Mouse (Mus musculus) MEL (cell line): ENCODE data around the gene Fgfr2. TPM values are rescaled to one million over a fixed set of nuclear protein-coding genes. Genes with fewer than 3 reads are reported as not detected.

Source experiments
- DNase-seq: peaks from one replicate; pipeline ENCODE4 v3.0.0; 2011; ENCODE audit warnings: low read depth, low spot score
- H3K27ac ChIP-seq: 2 replicates; pipeline ENCODE4 v1.5.1; 2012; ENCODE audit warnings: low read depth, mild to moderate bottlenecking, control low read depth, low read length, moderate library complexity; ENCODE audit not compliant: control insufficient read depth
- H3K27me3 ChIP-seq, 2 experiments: fragments of 150-350 bp in 1 of 2; sonication (generic) in 1 of 2; 2 replicates each; pipeline ENCODE4 v1.6.1; 2012; ENCODE audit warnings: low read length in 2 of 2, mild to moderate bottlenecking in 2 of 2, improper control_type of control experiment in 1 of 2, moderate library complexity in 1 of 2; ENCODE audit not compliant: insufficient read depth in 2 of 2, control insufficient read depth in 1 of 2
- H3K36me3 ChIP-seq, 2 experiments: 2 replicates each; pipeline ENCODE4 v1.6.1; 2012 to 2014; ENCODE audit warnings: low read length in 2 of 2, improper control_type of control experiment in 1 of 2, inconsistent platforms in 1 of 2, mild to moderate bottlenecking in 1 of 2; ENCODE audit not compliant: insufficient read depth in 2 of 2, control insufficient read depth in 1 of 2
- H3K4me1 ChIP-seq, 2 experiments: fragments of 150-350 bp in 1 of 2; sonication (generic) in 1 of 2; 2 replicates each; pipeline ENCODE4 v1.6.1; 2012; ENCODE audit warnings: low read length in 2 of 2, improper control_type of control experiment in 1 of 2, mild to moderate bottlenecking in 1 of 2; ENCODE audit not compliant: insufficient read depth in 2 of 2, control insufficient read depth in 1 of 2
- H3K4me3 ChIP-seq, 2 experiments: fragments of 150-350 bp in 1 of 2; sonication (generic) in 1 of 2; 2 replicates each; pipeline ENCODE4 v1.5.1; 2012; ENCODE audit warnings: low read depth in 2 of 2, low read length in 2 of 2, mild to moderate bottlenecking in 2 of 2, moderate library complexity in 2 of 2, control low read depth in 1 of 2, improper control_type of control experiment in 1 of 2; ENCODE audit not compliant: control insufficient read depth in 1 of 2, insufficient read depth in 1 of 2
- H3K79me2 ChIP-seq: 2 replicates; pipeline ENCODE4 v1.6.1; 2012; ENCODE audit warnings: mild to moderate bottlenecking, low read length, moderate library complexity; ENCODE audit not compliant: control insufficient read depth, poor library complexity, insufficient read depth
- H3K9ac ChIP-seq: 2 replicates; pipeline ENCODE4 v1.6.1; 2012; ENCODE audit warnings: low read depth, mild to moderate bottlenecking, control low read depth, low read length, moderate library complexity; ENCODE audit not compliant: control insufficient read depth, poor library complexity, severe bottlenecking
- H3K9me3 ChIP-seq: fragments of 150-350 bp; sonication (generic); replicated peaks from 2 replicates; pipeline ENCODE4 v1.6.1; 2012; ENCODE audit warnings: mild to moderate bottlenecking, low read length, improper control_type of control experiment, moderate library complexity; ENCODE audit not compliant: insufficient read depth
- BHLHE40 ChIP-seq: IDR thresholded peaks from 2 replicates; pipeline ENCODE4 v1.6.1; 2012; ENCODE audit warnings: low read depth, mild to moderate bottlenecking, inconsistent platforms, low read length, improper control_type of control experiment, borderline replicate concordance
- CHD2 ChIP-seq: IDR thresholded peaks from 2 replicates; pipeline ENCODE4 v1.6.1; 2011; ENCODE audit warnings: low read length, improper control_type of control experiment
- EP300 ChIP-seq, 2 experiments: IDR thresholded peaks; 2 replicates each; pipeline ENCODE4 v1.6.1; 2011; ENCODE audit warnings: improper control_type of control experiment in 2 of 2, low read length in 2 of 2, low read depth in 1 of 2, mild to moderate bottlenecking in 1 of 2
- ETS1 ChIP-seq: IDR thresholded peaks from 2 replicates; pipeline ENCODE4 v1.6.1; 2012; ENCODE audit warnings: low read depth, mild to moderate bottlenecking, inconsistent platforms, low read length, improper control_type of control experiment, moderate library complexity
- GATA1 ChIP-seq: IDR thresholded peaks from 2 replicates; pipeline ENCODE4 v1.6.1; 2011; ENCODE audit warnings: low read depth, low read length, improper control_type of control experiment
- HCFC1 ChIP-seq: IDR thresholded peaks from 2 replicates; pipeline ENCODE4 v1.6.1; 2012; ENCODE audit warnings: low read depth, mild to moderate bottlenecking, inconsistent platforms, low read length, improper control_type of control experiment, moderate library complexity
- JUND ChIP-seq: IDR thresholded peaks from 2 replicates; pipeline ENCODE4 v1.6.1; 2011; ENCODE audit warnings: low read depth, mild to moderate bottlenecking, improper control_type of control experiment, low read length
- KAT2A ChIP-seq: conservative IDR thresholded peaks from 2 replicates; pipeline ENCODE4 v1.6.1; 2012; ENCODE audit warnings: low read depth, low read length, improper control_type of control experiment, inconsistent platforms
- MAX ChIP-seq: IDR thresholded peaks from 2 replicates; pipeline ENCODE4 v1.6.1; 2011; ENCODE audit warnings: low read length, improper control_type of control experiment
- MAZ ChIP-seq: IDR thresholded peaks from 2 replicates; pipeline ENCODE4 v1.6.1; 2012; ENCODE audit warnings: low read depth, mild to moderate bottlenecking, inconsistent platforms, low read length, improper control_type of control experiment
- MEF2A ChIP-seq: IDR thresholded peaks from 2 replicates; pipeline ENCODE4 v1.6.1; 2014; ENCODE audit warnings: low read depth, mild to moderate bottlenecking, inconsistent platforms, low read length, improper control_type of control experiment; ENCODE audit not compliant: poor library complexity, insufficient replicate concordance, severe bottlenecking; ENCODE audit errors: extremely low read depth
- MYB ChIP-seq: IDR thresholded peaks from 2 replicates; pipeline ENCODE4 v1.6.1; 2011; ENCODE audit warnings: mild to moderate bottlenecking, low read depth, low read length, improper control_type of control experiment
- NELFE ChIP-seq: IDR thresholded peaks from 2 replicates; pipeline ENCODE4 v1.6.1; 2011; ENCODE audit warnings: low read depth, low read length, improper control_type of control experiment
- NRF1 ChIP-seq: IDR thresholded peaks from 2 replicates; pipeline ENCODE4 v1.6.1; 2014; ENCODE audit warnings: low read depth, mild to moderate bottlenecking, inconsistent platforms, low read length, improper control_type of control experiment, moderate library complexity; ENCODE audit not compliant: poor library complexity, insufficient read depth, severe bottlenecking
- POLR2A ChIP-seq, 2 experiments: IDR thresholded peaks; 2 replicates each; pipeline ENCODE4 v1.6.1; 2011 to 2012; ENCODE audit warnings: low read length in 2 of 2, mild to moderate bottlenecking in 2 of 2, control low read depth in 1 of 2, improper control_type of control experiment in 1 of 2, low read depth in 1 of 2, moderate library complexity in 1 of 2; ENCODE audit not compliant: control insufficient read depth in 1 of 2, insufficient read depth in 1 of 2, poor library complexity in 1 of 2
- POLR2AphosphoS2 ChIP-seq: IDR thresholded peaks from 2 replicates; pipeline ENCODE4 v1.6.1; 2011; ENCODE audit warnings: low read length, improper control_type of control experiment
- RAD21 ChIP-seq: IDR thresholded peaks from 2 replicates; pipeline ENCODE4 v1.6.1; 2011; ENCODE audit warnings: mild to moderate bottlenecking, low read depth, low read length, improper control_type of control experiment
- SIN3A ChIP-seq: IDR thresholded peaks from 2 replicates; pipeline ENCODE4 v1.6.1; 2012; ENCODE audit warnings: low read length, improper control_type of control experiment, inconsistent platforms
- SMC3 ChIP-seq: IDR thresholded peaks from 2 replicates; pipeline ENCODE4 v1.6.1; 2011; ENCODE audit warnings: low read depth, low read length, improper control_type of control experiment
- TBP ChIP-seq: IDR thresholded peaks from 2 replicates; pipeline ENCODE4 v1.8.0; 2011; ENCODE audit warnings: low read depth, low read length, improper control_type of control experiment
- TCF12 ChIP-seq: IDR thresholded peaks from 2 replicates; pipeline ENCODE4 v1.6.1; 2014; ENCODE audit warnings: low read depth, mild to moderate bottlenecking, inconsistent platforms, low read length, improper control_type of control experiment, moderate library complexity
- USF2 ChIP-seq, 2 experiments: IDR thresholded peaks; 2 replicates each; pipeline ENCODE4 v1.6.1; 2011 to 2012; ENCODE audit warnings: improper control_type of control experiment in 2 of 2, low read length in 2 of 2, borderline replicate concordance in 1 of 2, inconsistent platforms in 1 of 2, low read depth in 1 of 2, mild to moderate bottlenecking in 1 of 2; ENCODE audit not compliant: insufficient read depth in 1 of 2
- ZC3H11A ChIP-seq: IDR thresholded peaks from 2 replicates; pipeline ENCODE4 v1.6.1; 2012; ENCODE audit warnings: low read depth, mild to moderate bottlenecking, inconsistent platforms, low read length, improper control_type of control experiment
- ZKSCAN1 ChIP-seq: IDR thresholded peaks from 2 replicates; pipeline ENCODE4 v1.6.1; 2012; ENCODE audit warnings: low read depth, mild to moderate bottlenecking, inconsistent platforms, low read length, improper control_type of control experiment, moderate library complexity
- ZMIZ1 ChIP-seq: IDR thresholded peaks from 2 replicates; pipeline ENCODE4 v1.6.1; 2012; ENCODE audit warnings: low read depth, mild to moderate bottlenecking, inconsistent platforms, low read length, improper control_type of control experiment, moderate library complexity
- ZNF384 ChIP-seq: IDR thresholded peaks from 2 replicates; pipeline ENCODE4 v1.6.1; 2012; ENCODE audit warnings: low read depth, mild to moderate bottlenecking, inconsistent platforms, low read length, improper control_type of control experiment
- polyA plus RNA-seq, 2 experiments: library from polyadenylated mRNA; stranded (reverse) in 1 of 2; unstranded in 1 of 2; fragments of >175 nt in 1 of 2; fragments of >200 nt in 1 of 2; gene quantifications; 2 replicates each; pipeline versions ENCODE4 v1.2.1 to v1.2.4; 2012; ENCODE audit warnings: low replicate concordance in 2 of 2, low read depth in 1 of 2; ENCODE audit not compliant: insufficient read length in 2 of 2, insufficient read depth in 1 of 2, missing spikeins in 1 of 2
- total RNA-seq: library from RNA; depleted of rRNA; stranded (reverse); fragments of 300-350 nt; gene quantifications from 2 replicates; pipeline ENCODE4 v1.2.3, GENCODE M21; 2012

The Fgfr2 gene
- total and polyA plus RNA-seq, 3 experiments = not detected

- TF ChIP-seq EP300 (IDR thresholded peaks at IDR 0.05; ENCODE audit: low read depth in 1 of 2, low read length in 2 of 2) (no peak), MAX (no peak), GATA1 (no peak), ETS1 (no peak), SIN3A (no peak)
- Histone ChIP-seq H3K27me3 (no peaks in the 10 kb centered on the region), H3K9ac (no peak overlapping the region), H3K9me3 (no peaks in the 10 kb centered on the region), H3K36me3 (no peaks in the 10 kb centered on the region; a peak in 1 of 4 replicates), H3K4me1 (no peaks in the 10 kb centered on the region), H3K79me2 (peaks cover 67% of the 10 kb centered on the region), H3K4me3 (no peak overlapping the region), H3K27ac (no peak overlapping the region)
- no peak for DNase-seq
Observed at GRCm38 (mm10) chr7:133112351-133112831, 10.8 kb downstream of the Fgfr2 start.

- H3K9ac ChIP-seq = no peak overlapping the region
- H3K9me3 ChIP-seq = no peaks in the 10 kb centered on the region
- TF ChIP-seq ZKSCAN1 = no peak
- TF ChIP-seq RAD21 = no peak
- TF ChIP-seq NRF1 = no peak
- TF ChIP-seq ZC3H11A = no peak
- no peak for TF ChIP-seq KAT2A
- TF ChIP-seq BHLHE40 = no peak
- TF ChIP-seq MAZ = no peak
- peaks cover 57% of the 10 kb centered on the region for H3K79me2 ChIP-seq
- H3K4me3 ChIP-seq = no peak overlapping the region
- DNase-seq = no peak
- H3K36me3 ChIP-seq = no peaks in the 10 kb centered on the region; a peak in 1 of 4 replicates
- H3K27me3 ChIP-seq = no peaks in the 10 kb centered on the region
- H3K27ac ChIP-seq = no peak overlapping the region
- no peaks in the 10 kb centered on the region for H3K4me1 ChIP-seq
Observed at GRCm38 (mm10) chr7:133109442-133109841, 13.7 kb downstream of the Fgfr2 start.

- H3K27ac ChIP-seq = no peak overlapping the region
- no peaks in the 10 kb centered on the region for H3K4me1 ChIP-seq
- H3K4me3 ChIP-seq = no peak overlapping the region
- DNase-seq = no peak
- no peaks in the 10 kb centered on the region for H3K27me3 ChIP-seq
- no peaks in the 10 kb centered on the region for H3K9me3 ChIP-seq
- TF ChIP-seq SIN3A (no peak), TBP (no peak), CHD2 (no peak), POLR2AphosphoS2 (no peak), POLR2A (IDR thresholded peaks at IDR 0.05; ENCODE audit: control insufficient read depth in 1 of 2, insufficient read depth in 1 of 2, low read depth in 1 of 2, low read length in 2 of 2, poor library complexity in 1 of 2) (no peak), JUND (no peak), SMC3 (no peak), HCFC1 (no peak), MEF2A (no peak), EP300 (IDR thresholded peaks at IDR 0.05; ENCODE audit: low read depth in 1 of 2, low read length in 2 of 2) (no peak), BHLHE40 (no peak), NELFE (no peak), MAZ (no peak), KAT2A (no peak), USF2 (IDR thresholded peaks at IDR 0.05; ENCODE audit: borderline replicate concordance in 1 of 2, insufficient read depth in 1 of 2, low read depth in 1 of 2, low read length in 2 of 2) (no peak), ZNF384 (no peak), TCF12 (no peak), ZMIZ1 (no peak), GATA1 (no peak), MYB (no peak)
- H3K9ac ChIP-seq = no peak overlapping the region
- peaks cover 53% of the 10 kb centered on the region for H3K79me2 ChIP-seq
- no peaks in the 10 kb centered on the region; a peak in 1 of 4 replicates for H3K36me3 ChIP-seq
Observed at GRCm38 (mm10) chr7:133108695-133109094, 14.5 kb downstream of the Fgfr2 start.
